Mouse (Mus musculus): ENCODE measurements around the gene Slc12a3.

The Slc12a3 gene

DNA sequence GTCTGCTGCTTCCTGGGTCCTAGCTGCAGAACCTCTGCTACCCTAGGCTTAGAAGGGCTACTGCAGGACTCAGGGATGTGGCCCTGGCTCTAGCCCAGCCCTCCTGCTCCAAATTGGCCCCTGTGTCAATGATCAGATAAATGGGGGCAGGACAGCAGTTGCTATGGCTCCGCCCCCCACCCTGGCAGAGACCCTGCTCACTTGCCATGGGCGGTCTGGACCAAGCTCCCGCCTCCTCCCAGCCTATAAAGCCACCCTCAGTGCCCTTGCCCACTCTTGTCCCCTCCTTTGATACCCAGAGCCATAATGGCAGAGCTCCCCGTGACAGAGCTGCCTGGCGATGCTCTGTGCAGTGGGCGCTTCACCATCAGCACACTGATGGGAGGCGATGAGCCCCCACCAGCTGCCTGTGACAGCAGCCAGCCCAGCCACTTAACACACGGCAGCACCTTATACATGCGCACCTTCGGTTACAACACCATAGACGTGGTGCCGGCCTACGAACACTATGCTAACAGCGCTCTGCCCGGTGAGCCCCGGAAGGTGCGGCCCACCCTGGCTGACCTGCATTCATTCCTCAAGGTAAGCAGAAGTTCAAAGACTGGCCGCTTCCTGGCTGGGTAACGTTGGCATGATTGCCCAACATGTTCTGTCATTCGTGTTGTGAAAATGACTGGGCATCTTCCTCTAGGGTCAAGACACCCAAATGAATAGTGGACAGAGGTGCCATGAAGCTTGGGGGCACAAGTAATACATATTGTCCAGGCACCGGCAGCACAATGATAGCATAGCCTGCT, at the start of gene Slc12a3:
Gene Slc12a3, plus strand, starts transcription at position 270 of the 797 bp plus-strand sequence.
- no peak for DNase-seq (ENCODE audit: low spot score)

DNA sequence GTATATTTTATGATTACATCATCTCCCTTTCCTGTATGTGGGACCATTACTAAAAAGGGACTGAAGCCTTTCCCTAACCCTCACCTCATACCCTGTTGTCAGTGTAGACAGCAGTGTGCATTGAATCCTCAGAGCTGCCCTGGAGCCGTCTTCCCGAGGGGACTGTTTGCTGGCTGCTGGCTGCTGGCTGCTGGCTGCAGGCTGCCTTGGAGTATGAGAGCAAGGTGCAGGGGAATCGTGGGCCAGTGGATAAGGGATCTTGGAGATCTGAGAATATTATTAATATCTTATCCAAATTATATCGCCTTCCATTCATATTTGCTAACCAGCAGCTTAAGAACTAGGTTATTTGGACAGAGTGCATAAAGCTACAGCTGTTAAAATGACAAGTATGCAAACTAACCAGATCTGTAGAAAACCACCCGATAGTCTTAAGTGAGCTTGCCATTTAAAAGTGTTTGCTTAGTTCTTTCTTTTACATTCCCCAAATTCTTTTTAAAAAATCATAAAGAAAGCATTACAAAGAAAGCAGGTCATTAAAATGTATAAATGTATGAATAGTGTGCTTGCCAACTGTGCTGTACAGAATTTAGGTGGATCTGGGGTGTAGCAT, 48.9 kb upstream of the Slc12a3 start:
- DNase-seq (ENCODE audit: low spot score), result no peak

DNA sequence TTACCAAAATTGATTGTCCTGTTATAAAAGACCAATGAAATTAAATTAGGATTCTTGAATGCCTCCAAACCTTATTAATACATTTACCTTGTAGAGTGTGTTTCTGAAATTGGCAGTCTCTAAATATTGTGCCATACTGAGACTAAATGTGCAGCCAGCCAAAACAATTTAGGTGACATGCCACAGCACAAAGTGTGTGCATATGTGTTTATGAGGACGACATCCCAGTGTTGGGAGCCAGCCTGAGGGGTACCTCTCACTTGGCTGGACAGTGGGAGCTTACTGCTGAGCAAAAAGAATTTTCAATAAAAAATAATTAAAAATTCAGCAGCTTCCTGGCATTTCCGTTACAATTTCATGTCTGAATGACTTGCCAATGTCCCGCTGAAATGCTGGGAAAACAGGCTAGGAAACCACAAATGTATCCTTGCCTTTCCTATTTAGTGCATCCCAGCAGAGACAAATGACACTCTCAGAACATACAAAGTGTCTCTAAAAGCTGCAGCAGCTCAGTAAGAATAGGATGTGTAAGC, 46.5 kb upstream of the Slc12a3 start:
- DNase-seq (ENCODE audit: low spot score), result no peak

DNA sequence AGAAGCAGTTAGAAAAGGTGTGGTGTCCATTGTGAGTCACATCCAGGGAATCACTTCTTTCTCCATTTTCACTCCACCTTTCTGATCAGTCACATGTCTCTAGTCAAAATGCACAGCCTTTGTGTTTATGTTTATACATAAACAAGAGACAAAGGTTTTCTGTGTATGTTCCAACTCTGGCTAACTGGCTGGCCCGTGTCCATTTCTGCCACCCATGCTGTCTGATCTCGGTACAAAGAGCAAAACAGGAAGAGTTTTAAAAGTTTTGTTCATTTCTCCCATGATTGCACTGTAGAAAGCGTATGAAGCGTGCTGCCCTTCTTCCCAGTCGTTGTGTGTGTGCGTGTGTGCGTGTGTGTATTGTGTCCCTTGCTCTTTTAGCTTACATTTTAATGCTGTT, 44.8 kb upstream of the Slc12a3 start:
- DNase-seq (ENCODE audit: low spot score), result no peak

DNA sequence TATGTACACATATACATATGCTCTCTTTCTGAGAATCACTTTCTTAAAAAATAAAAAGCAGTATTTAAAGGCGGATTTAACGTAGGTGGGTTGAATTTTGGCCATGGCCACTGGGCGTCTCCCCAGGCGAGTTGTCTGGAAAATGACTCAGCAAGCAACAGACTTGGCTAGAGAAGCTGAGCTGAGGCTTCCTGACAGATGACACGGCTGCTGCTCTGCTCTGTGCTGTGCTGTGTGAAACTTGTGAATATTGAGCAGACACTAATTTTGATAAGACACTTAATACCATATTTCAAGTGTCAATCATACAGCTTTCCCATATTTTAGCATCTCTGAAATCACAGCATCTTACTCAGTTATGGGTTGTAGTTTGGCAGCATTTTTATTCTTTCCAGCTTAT, 38.4 kb upstream of the Slc12a3 start:
- DNase-seq (ENCODE audit: low spot score), result no peak

DNA sequence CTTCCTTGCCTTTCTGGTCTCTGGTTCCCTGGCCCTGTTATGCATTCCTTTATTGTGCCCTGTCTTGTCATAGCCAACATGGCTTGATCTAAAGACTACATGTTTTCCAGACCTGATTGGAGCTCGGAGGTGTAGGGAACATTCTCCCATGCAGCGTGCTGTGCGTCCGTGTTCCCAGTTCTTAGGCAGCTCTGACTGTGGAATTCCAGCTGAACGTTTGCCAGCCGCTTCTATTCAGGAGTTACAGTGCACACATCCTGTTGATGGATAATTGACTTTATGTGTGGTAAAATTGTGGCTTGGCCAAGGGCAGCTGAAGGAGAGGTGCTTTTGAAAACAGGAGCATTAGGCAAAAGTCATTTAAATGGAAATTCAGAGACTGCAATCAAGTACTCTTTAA, 36.9 kb upstream of the Slc12a3 start:
- no peak for DNase-seq (ENCODE audit: low spot score)

DNA sequence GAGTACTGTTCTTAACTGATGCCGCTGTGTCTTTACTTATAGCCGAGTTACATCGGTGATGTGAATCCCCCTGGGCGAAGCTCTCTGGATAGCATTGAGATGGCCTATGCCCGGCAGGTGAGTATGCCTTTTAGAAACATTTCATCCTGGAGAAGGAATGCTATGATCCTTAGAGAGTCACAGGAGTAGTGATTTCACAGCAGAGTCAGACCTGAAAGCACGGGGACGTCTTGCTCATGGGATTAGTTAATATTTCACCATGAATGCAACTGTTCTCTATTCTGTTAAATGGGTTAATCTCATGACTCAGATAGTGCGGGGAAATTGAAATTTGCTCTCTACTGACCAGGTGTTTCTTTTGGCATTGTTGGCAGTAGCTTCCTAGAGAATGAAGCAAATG, 36.4 kb upstream of the Slc12a3 start:
- DNase-seq (ENCODE audit: low spot score), result peak; percentile 29

DNA sequence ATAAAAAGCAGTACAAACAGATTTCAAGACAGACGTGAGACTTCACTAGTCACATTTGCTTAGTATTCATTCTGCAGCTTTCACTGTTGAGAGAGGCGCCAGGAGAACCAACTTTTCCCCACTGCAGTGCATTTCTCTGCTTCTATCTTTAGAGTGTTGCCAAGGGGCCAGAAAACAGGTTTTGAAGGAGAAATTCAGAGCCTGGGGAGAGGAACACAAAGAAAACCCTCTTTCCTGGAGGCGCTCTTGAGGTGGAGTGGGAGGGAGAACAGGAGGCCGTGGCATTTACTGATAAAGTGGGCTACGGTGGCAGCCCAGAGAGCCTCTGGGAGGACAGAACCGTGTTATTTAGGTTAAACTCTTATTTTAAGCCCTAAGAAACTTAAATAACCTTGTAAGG, 33.3 kb upstream of the Slc12a3 start:
- DNase-seq (ENCODE audit: low spot score), result no peak

DNA sequence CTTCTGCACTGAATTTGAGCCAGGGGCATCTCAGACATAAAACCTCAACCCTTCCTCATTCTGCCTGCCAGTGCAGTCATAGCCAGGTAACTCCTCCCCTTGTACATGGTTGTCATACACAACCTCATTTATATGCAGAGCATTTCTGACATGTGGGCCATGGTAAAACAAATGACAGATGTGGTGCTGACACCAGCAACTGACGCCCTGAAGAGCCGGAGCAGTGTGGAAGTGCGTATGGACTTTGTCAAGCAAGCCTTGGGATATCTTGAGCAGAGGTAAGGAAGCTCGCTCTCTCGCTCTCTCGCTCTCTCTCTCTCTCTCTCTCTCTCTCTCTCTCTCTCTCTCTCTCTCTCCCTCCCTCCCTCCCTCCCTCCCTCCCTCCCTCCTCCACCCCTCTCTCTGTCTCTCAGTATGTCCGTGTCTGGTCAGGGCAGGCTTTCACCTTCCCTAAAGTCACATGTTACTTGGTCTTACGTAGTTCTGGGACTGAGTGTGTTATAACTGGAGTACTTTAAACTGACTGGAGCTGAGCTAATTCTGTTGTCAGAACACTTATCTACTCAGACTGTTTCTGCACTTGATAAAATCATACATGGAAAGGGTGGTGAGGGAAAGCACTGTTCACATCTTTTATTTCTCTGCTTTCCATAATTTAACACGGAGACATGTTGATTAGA, 32.5 kb upstream of the Slc12a3 start:
- peak; percentile 25 for DNase-seq (ENCODE audit: low spot score)

DNA sequence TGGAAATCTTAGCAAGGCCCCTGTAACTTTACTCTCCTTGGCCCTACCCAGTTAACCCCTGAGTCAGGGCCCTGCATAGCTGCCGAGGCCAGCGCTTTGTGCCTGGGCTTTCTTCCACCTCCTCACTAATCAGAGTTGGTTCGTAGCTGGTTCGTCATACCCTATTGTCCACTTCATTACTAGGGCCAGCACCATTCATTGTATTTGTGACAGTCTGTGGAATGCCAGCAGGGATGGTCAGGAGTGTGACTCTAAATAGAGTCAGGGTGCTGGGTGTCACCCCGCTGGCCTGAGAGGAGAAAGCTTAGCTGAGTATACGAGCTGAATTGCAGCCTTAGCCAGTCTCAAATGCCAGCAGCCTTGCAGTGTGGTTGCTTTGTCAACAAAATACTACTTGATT, 31.9 kb upstream of the Slc12a3 start:
- DNase-seq (ENCODE audit: low spot score), result no peak

DNA sequence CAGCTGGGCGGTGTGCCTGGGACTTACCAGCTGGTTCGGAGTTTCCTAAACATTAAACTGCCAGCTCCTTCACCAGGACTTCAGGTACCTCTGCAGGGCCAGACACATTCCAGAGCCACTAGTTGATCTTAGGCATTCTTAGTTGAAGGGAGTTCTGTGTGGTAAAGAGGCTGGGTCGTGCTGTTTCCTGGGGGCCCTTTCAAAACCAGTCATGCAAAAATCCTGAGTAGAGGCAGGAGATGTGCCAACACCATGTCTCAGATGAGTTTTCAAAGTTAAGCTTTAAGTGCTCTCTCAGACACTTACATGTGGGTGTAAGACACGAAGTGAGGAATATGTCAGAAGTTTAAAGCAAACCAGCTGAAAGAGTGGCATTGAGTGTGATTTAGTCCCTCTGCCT, 28.2 kb upstream of the Slc12a3 start:
- no peak for DNase-seq (ENCODE audit: low spot score)

DNA sequence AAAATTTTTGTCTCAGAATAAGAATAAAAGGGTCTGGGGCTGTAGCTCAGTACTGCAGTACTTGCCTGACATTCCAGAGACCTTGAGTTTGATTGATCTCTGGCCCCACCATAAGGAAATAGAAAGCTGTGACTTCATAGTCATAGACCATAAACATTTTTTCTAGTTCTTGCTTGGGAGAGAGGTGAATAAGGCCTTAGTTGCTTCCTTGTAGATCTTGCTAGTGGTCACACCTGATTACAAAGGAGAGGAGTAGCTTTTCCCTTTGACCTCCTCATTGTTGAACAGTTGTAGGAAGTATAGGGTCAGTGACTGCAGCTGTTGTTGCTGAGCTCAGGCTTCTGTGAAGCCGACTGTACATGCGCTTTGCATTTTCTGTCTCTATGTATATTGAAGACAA, 24.6 kb upstream of the Slc12a3 start:
- DNase-seq (ENCODE audit: low spot score), result no peak

DNA sequence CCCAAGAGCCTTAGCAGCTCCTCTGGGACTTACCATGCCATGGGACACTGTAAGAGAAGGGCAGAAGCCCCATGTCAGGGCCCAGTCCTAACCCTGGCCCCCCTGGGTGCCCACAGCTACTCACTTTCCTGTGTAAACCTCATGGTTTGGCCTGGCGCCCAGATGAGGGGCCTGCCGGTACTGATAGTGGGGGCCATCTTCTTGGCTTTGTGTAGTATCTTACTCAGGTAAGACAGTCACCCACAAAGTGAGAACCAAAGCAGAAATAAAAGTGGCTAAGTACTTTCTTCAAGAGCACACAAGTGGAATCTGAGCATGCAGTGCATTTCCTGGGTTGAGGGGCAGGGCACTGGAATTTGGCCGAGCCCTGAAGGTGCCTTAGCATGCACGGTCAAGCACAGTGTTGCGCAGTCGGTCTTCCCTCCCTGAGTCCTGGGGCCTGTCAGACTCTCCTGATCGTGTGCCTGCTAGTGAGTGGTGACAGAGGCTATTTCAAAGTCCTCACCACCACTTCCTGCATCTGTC, 21.9 kb upstream of the Slc12a3 start:
- peak; percentile 30 for DNase-seq (ENCODE audit: low spot score)

DNA sequence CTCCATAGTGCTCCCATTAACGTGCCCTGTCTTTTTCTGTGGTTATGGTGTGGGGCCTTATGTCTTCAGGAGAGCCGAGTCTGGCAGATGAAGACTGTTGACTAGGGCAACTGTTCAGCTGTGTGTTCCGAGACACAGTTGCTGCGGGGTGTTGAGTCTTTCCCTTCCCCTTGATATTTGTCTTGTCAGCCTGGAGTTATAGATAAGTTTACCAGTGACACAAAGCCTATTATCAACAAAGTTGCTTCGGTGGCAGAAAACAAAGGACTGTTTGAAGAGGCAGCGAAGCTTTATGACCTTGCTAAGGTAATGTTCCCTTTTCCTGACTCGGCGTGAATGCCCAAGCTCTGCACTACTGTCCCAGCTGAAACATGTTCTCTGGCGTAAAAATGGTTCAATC, 21.3 kb upstream of the Slc12a3 start:
- peak; percentile 12 for DNase-seq (ENCODE audit: low spot score)

DNA sequence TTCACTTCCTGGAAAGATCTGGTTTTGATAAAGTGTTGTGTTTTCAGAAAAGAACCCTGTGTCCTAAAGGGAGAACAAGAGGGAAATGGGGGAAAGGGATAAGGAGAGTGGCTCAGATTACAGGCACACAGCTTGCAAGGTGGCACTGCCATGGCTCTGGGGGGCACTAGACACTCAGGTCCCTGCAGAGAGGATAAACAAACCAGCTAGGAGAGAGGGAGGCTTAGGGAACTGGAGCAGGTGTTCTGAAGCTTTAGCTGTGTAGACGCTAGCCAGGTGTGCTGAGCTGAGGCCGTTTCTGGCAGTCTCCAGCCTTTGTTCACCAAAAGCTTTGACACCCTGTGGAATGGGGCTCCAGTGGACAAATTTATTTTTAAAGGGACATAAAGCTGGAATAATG, 14.9 kb upstream of the Slc12a3 start:
- no peak for DNase-seq (ENCODE audit: low spot score)

DNA sequence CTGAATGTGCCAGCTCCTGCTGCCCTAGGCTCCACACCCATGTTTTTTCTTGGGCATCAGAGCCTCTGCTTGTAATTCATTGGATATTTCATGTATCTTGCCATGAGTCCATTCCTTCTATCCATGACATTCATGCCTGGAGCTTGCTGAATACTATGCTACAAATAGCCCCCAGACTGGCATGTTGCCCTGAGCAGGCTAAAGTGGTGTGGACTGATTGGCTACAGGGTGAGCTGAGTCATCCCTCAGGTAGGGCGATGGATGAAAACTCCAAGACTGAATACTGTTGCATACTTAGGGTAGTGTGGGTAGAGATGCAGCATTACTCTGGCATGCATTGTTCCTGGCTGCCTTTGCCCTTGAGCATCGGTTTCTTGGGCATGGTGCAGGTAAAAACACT, 11.8 kb upstream of the Slc12a3 start:
- DNase-seq (ENCODE audit: low spot score), result no peak

DNA sequence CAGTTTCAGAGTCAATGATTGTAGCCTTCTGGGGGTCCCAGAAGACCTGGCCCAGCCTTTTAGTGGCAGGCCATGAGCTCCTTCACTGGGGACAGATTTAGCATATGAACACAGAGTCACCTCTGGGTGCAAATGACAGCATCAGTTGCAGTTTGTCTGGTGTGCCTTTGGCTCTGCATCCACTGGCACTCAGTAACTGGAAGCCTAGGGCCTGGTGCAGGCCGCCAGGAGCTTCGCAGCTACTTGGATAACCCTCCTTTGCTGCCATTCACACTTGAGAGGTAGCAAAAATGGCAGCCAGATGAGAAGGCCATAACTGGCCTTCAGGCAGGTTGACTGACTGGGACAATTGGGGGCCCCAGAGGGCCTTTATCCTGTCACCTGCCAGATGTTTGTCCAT, 11.3 kb upstream of the Slc12a3 start:
- no peak for DNase-seq (ENCODE audit: low spot score)

DNA sequence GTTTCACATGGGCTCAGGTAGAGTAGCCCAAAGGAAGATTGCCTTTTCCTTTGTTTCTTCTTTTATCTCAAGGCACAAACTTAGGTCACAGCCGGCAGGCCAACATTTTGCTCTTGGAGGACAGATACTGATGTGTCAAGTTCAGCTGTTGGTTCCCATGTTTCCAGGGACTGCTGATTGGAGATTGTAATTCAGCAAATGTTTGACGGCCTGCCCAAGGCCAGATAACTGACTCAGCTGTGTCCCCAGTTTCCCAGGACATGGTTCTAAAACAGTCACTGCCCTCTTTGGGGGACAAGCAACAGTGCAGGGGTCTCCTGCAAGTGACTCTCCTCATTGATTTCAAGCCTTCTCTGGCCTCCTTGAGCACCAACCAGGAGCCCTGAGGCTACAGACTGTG, 9.0 kb upstream of the Slc12a3 start:
- DNase-seq (ENCODE audit: low spot score), result no peak

DNA sequence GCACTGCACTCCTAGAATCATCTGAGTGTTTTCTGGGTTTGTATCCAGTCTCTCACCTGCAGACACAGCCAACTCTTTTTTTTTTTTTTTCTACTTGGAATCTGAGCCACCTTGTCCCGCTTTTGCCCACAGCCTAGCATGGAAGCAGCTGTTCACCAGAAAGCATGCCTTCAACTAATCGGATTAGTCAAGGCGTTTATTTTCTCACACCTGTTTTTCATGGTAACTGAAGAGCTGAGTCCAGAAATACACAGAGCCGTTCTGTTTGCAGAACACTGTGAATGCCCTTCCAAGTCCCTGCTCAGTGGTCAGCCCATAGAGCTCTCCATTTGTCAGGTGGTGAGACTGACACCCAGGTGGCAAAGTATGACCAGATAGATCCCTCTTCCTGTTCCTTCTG, 6.9 kb upstream of the Slc12a3 start:
- no peak for DNase-seq (ENCODE audit: low spot score)

DNA sequence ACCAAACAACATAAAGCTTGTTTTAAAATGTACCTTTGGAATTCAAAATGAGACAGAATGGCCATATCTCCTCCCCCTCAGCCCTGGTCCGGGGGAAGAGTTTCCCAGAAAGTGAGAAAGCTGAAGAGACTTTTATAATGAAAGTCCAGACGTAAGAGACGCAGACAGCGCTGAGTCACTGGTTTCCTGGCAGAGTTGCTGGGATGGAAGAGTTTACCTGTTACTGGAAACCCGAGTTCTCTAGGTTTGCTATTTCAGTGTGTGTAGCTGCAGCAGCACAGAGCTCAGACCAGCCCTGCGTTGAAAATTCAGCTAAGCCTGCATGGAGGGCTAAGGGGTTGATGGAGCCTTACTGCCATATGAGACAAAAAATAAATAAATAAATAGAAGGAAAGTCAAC, 6.0 kb upstream of the Slc12a3 start:
- no peak for DNase-seq (ENCODE audit: low spot score)

DNA sequence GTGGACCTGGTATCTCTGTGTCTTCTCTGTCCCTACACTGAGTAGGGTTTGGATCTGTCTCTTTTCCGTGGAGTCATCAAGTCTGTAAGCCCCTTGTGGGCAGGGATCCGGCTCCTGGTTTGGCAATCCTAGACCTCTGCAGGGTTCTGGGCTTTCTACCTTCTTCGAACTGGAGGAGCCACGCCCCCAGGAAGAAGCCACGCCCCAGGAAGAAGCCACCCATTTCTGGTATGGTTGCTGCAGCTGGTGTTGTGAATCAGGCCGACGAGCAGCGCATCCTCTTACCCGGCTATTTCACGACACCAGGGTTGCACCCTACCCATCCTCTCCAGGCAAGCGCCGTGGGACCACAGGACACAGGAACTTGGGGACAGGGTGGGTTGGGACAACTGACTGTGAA, 4.9 kb upstream of the Slc12a3 start:
- DNase-seq (ENCODE audit: low spot score), result no peak

DNA sequence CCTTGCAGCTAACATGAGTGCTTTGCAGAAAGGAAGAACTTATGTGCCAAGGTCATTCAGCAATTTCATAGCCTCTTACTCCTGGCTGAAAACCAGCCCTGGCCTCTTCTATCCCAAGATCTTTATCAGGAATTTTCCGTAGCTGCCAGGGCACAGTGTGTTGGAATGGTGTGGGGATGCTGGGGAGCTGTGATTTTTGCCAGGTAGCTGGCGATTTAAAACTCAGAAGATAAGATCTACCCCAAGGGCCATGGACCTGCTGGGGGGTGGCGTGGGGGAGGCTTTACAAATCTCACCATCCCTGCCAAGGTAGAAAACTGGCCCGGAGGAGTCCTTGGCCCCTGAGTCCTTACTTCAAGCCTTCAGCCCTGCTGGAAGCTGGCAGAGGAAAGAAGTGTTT, 3.0 kb upstream of the Slc12a3 start:
- DNase-seq (ENCODE audit: low spot score), result no peak

DNA sequence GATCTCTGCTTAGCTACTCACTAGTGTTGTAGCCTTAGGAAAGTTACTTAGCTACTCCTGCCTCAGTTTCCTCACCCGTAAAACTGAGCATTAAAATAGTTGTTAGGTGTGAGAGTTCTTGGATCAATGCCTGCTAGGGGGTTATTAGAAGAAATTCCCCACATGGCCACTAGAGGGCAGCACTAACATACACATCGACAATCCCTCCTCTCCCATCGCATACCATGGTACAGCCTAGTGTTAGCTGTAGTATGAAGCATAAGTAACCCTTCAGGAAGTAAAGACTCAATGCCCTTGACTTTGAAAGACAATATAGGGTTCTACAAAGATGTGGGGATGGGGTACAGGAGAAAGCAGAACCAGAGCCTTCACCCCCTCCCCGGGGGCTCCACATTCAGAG, 1.7 kb downstream of the Slc12a3 start:
- DNase-seq (ENCODE audit: low spot score), result peak; percentile 55
